Mouse (Mus musculus): Measurements from ENCODE around the gene Gm44596. TPM values are rescaled to one million over a fixed set of nuclear protein-coding genes. Genes with fewer than 3 reads are reported as not detected.

Gm44596 gene
- total and polyA plus RNA-seq, 2 experiments from 2014 or later: not detected

DNA sequence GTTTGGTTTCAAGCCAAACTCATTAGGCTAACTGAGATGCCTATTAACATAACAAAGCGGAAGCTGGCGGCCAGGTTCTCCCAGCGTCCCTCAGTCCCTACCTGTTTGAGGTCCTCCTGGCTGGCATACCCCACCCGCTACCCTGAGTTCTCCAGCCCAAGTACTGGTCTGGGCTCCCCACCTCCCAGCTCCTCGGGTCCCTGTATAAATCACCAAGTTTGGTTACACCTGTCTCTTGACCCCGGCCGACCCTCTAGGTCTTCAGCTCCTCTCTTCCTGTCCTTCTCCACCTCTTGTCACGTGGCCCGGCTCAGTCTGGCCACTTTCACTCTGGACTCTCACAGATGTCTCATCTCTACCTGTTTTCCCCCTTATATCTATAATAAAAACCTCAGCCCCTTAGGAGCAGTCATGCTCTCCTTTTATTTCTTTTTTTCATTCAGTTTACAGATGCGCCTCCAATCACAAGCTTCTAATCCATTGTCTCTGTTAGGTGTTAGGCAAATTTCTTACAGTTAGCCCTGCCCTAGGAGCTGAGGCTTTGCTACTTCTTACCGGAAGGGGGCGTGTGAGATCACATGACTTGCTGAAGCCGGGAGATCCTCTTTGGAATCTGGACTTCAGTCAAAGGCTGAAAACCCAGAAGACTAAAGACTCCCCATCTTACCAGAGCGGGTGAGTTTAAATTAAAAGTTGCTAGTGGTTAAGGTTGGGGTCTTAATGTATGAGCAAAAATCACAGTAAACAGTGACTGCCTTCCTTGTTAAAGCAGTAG lies 70.6 kb downstream of the Gm44596 start:
- H3K4me1 ChIP-seq (ENCODE audit: control insufficient read depth, insufficient read depth): 0 out of 2 replicates have a peak, but pooled peaks cover 5% of the 10 kb centered on the region
- H3K4me2 ChIP-seq (ENCODE audit: low read depth, low read length): peak overlapping the region; percentile 57
- TF ChIP-seq CTCF (IDR thresholded peaks at IDR 0.05; ENCODE audit: low read depth) (peak; percentile 80), EP300 (IDR thresholded peaks at IDR 0.05; ENCODE audit: low read depth) (no peak)
- H3K4me3 ChIP-seq (ENCODE audit: low read depth, low read length): peak overlapping the region; percentile 29
- DNase-seq (ENCODE audit: low spot score): peak; percentile 82
- peak; percentile 47 for ATAC-seq (ENCODE audit: insufficient read depth, low read depth)
- H3K27ac ChIP-seq (ENCODE audit: low read depth): no peak overlapping the region
- 16% methylated on average over 14 of the region's 14 CpGs for WGBS
- H3K36me3 ChIP-seq (replicated peaks; ENCODE audit: control insufficient read depth, insufficient read depth, low read length): no peaks in the 10 kb centered on the region
- H3K27me3 ChIP-seq (ENCODE audit: control insufficient read depth, insufficient read depth, low read length): no peaks in the 10 kb centered on the region
- no peak overlapping the region for H3K9ac ChIP-seq (replicated peaks; ENCODE audit: low read depth, low read length)
- no peaks in the 10 kb centered on the region for H3K9me3 ChIP-seq (replicated peaks; ENCODE audit: control insufficient read depth, low read length)

DNA sequence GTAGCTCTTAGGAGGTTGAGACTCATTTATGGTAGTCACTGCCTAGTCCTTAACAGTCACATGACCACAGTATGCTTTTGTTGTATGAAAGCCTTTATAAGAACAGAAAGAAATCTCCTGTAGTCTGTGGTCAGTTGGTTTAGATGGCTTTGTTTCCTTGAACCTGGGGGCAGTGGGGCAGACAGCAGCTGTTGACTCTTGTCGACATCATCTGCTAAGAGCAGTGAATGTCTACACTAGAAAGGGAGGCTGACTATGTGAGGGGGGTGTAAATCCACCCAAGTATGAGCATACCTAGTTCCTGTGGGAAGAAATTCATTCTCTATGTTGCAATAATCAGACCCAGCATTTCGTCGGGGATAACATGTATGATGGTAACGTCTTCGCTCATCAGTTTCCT lies 71.8 kb downstream of the Gm44596 start:
- Histone ChIP-seq H3K4me3 (ENCODE audit: low read depth, low read length) (no peak overlapping the region), H3K27me3 (ENCODE audit: control insufficient read depth, insufficient read depth, low read length) (no peaks in the 10 kb centered on the region), H3K9ac (replicated peaks; ENCODE audit: low read depth, low read length) (no peak overlapping the region), H3K9me3 (replicated peaks; ENCODE audit: control insufficient read depth, low read length) (no peaks in the 10 kb centered on the region), H3K4me2 (ENCODE audit: low read depth, low read length) (no peak overlapping the region), H3K4me1 (ENCODE audit: control insufficient read depth, insufficient read depth) (0 out of 2 replicates have a peak, but pooled peaks cover 5% of the 10 kb centered on the region), H3K36me3 (replicated peaks; ENCODE audit: control insufficient read depth, insufficient read depth, low read length) (no peaks in the 10 kb centered on the region), H3K27ac (ENCODE audit: low read depth) (no peak overlapping the region)
- TF ChIP-seq CTCF (IDR thresholded peaks at IDR 0.05; ENCODE audit: low read depth) (no peak), EP300 (IDR thresholded peaks at IDR 0.05; ENCODE audit: low read depth) (no peak)
- ATAC-seq (ENCODE audit: insufficient read depth, low read depth) (no peak), DNase-seq (ENCODE audit: low spot score) (no peak)
- 92% methylated on average over 5 of the region's 5 CpGs for WGBS

DNA sequence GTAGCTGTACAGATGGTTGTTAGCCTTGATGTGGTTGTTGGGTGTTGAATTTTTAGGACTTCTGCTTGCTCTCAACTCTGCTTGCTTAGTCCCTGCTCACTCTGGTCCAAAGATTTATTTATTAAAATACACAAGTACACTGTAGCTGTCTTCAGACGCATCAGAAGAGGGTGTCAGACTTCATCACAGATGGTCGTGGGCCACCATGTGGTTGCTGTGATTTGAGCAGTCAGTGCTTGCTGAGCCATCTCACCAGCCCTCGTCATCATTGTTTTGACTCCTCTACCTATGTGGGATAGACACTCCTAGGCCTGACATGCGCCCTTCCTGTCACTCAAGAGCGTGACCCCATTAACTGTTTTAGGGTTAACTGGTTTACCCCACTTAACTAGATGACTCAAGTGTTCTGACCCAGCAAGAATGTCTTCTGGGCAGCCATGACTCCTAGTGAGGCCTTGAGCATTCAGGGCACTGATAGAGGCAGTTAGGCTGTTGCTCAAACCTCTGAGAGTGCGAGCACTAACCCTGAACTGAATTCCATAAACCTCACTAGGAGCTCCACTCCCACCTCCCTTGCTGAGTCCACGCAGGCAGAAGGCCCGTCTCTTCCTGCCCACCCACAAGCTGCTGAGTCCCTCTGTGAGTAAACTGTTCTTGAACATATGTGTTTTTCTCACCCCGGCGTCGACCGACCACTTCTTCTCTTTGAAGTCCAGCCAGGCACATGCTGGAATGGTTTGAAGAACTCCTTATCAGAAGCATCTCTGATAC lies 80.7 kb downstream of the Gm44596 start:
- no peaks in the 10 kb centered on the region for H3K27me3 ChIP-seq (ENCODE audit: control insufficient read depth, insufficient read depth, low read length)

More for the DNA sequence above, 80.7 kb downstream of the Gm44596 start:
- Histone ChIP-seq H3K27ac (ENCODE audit: low read depth) (no peak overlapping the region), H3K4me3 (ENCODE audit: low read depth, low read length) (no peak overlapping the region), H3K36me3 (replicated peaks; ENCODE audit: control insufficient read depth, insufficient read depth, low read length) (no peaks in the 10 kb centered on the region), H3K4me1 (ENCODE audit: control insufficient read depth, insufficient read depth) (no peaks in the 10 kb centered on the region), H3K9ac (replicated peaks; ENCODE audit: low read depth, low read length) (no peak overlapping the region), H3K9me3 (replicated peaks; ENCODE audit: control insufficient read depth, low read length) (no peaks in the 10 kb centered on the region), H3K4me2 (ENCODE audit: low read depth, low read length) (no peak overlapping the region)
- TF ChIP-seq EP300 (IDR thresholded peaks at IDR 0.05; ENCODE audit: low read depth) (no peak), CTCF (IDR thresholded peaks at IDR 0.05; ENCODE audit: low read depth) (no peak)
- WGBS: 68% methylated on average over 12 of the region's 12 CpGs
- no peak for DNase-seq (ENCODE audit: low spot score)
- no peak for ATAC-seq (ENCODE audit: insufficient read depth, low read depth)

Other genes with a start within 250 kb of the Gm44596 start
- 332 and 368 TPM in 2 replicates for gene Tspan9, start 231.9 kb upstream of the Gm44596 start, total RNA-seq (2014; rRNA removed; ENCODE audit: low replicate concordance)
- 84.7 and 105 TPM in 2 replicates for gene Tspan9, start 231.9 kb upstream of the Gm44596 start, polyA plus RNA-seq (2015; fragmentation: Nextera tagmentation; extraction: Ambion mirVana)
- 3.2 and 4.2 TPM in 2 replicates for gene Tead4, start 74.7 kb upstream of the Gm44596 start, total RNA-seq (2014; rRNA removed; ENCODE audit: low replicate concordance)
- 1.3 and 1.5 TPM in 2 replicates for gene Tead4, start 74.7 kb upstream of the Gm44596 start, polyA plus RNA-seq (2015; fragmentation: Nextera tagmentation; extraction: Ambion mirVana)
- 3.2 and 5.1 TPM in 2 replicates for gene Tulp3, start 19.7 kb upstream of the Gm44596 start, total RNA-seq (2014; rRNA removed; ENCODE audit: low replicate concordance)
- 3.7 and 5.1 TPM in 2 replicates for gene Tulp3, start 19.7 kb upstream of the Gm44596 start, polyA plus RNA-seq (2015; fragmentation: Nextera tagmentation; extraction: Ambion mirVana)
- gene Rhno1, start 12.6 kb upstream of the Gm44596 start, total RNA-seq (2014; rRNA removed; ENCODE audit: low replicate concordance): 10.9 and 22.6 TPM in 2 replicates
- 34.7 and 39.3 TPM in 2 replicates for gene Rhno1, start 12.6 kb upstream of the Gm44596 start, polyA plus RNA-seq (2015; fragmentation: Nextera tagmentation; extraction: Ambion mirVana)
- 19.0 and 23.8 TPM in 2 replicates for gene Foxm1, start 12.5 kb upstream of the Gm44596 start, total RNA-seq (2014; rRNA removed; ENCODE audit: low replicate concordance)
- 4.8 and 5.4 TPM in 2 replicates for gene Foxm1, start 12.5 kb upstream of the Gm44596 start, polyA plus RNA-seq (2015; fragmentation: Nextera tagmentation; extraction: Ambion mirVana)
- gene Tex52, start within 50 bp of the Gm44596 start, total RNA-seq (2014; rRNA removed; ENCODE audit: low replicate concordance): not detected in 2 replicates
- not detected in 2 replicates for gene Tex52, start within 50 bp of the Gm44596 start, polyA plus RNA-seq (2015; fragmentation: Nextera tagmentation; extraction: Ambion mirVana)
- 0.85 and 8.2 TPM in 2 replicates for gene Nrip2, start 23.8 kb downstream of the Gm44596 start, total RNA-seq (2014; rRNA removed; ENCODE audit: low replicate concordance)
- gene Nrip2, start 23.8 kb downstream of the Gm44596 start, polyA plus RNA-seq (2015; fragmentation: Nextera tagmentation; extraction: Ambion mirVana): 1.6 and 2.2 TPM in 2 replicates
- gene Itfg2, start 49.4 kb downstream of the Gm44596 start, total RNA-seq (2014; rRNA removed; ENCODE audit: low replicate concordance): 29.2 and 62.3 TPM in 2 replicates
- gene Itfg2, start 49.4 kb downstream of the Gm44596 start, polyA plus RNA-seq (2015; fragmentation: Nextera tagmentation; extraction: Ambion mirVana): 22.0 and 22.6 TPM in 2 replicates
- gene Fkbp4, start 63.2 kb downstream of the Gm44596 start, total RNA-seq (2014; rRNA removed; ENCODE audit: low replicate concordance): 148 and 154 TPM in 2 replicates
- gene Fkbp4, start 63.2 kb downstream of the Gm44596 start, polyA plus RNA-seq (2015; fragmentation: Nextera tagmentation; extraction: Ambion mirVana): 217 and 226 TPM in 2 replicates
- gene Pzp, start 151.2 kb downstream of the Gm44596 start, total RNA-seq (2014; rRNA removed; ENCODE audit: low replicate concordance): 0.27 and 0.85 TPM in 2 replicates
- gene Pzp, start 151.2 kb downstream of the Gm44596 start, polyA plus RNA-seq (2015; fragmentation: Nextera tagmentation; extraction: Ambion mirVana): 0.96 and 1.00 TPM in 2 replicates
- gene A2ml1, start 206.1 kb downstream of the Gm44596 start, total RNA-seq (2014; rRNA removed; ENCODE audit: low replicate concordance): 1.4 TPM in 1 of 2 replicates, not detected in the other
- 0.30 and 0.73 TPM in 2 replicates for gene A2ml1, start 206.1 kb downstream of the Gm44596 start, polyA plus RNA-seq (2015; fragmentation: Nextera tagmentation; extraction: Ambion mirVana)
- gene Klrb1a, start 248.0 kb downstream of the Gm44596 start, total RNA-seq (2014; rRNA removed; ENCODE audit: low replicate concordance): not detected in 2 replicates
- gene Klrb1a, start 248.0 kb downstream of the Gm44596 start, polyA plus RNA-seq (2015; fragmentation: Nextera tagmentation; extraction: Ambion mirVana): 0.19 TPM in 1 of 2 replicates, not detected in the other

All from heart, postnatal 0 days (tissue).